Mouse (Mus musculus): ENCODE measurements around the gene Ring1.
"Not testable (repeated sequence)": the region's sequence is repeated elsewhere in the genome, so short reads cannot be mapped to it uniquely, and the experiment has no call there.

Gene Ring1

GRCm38 (mm10) chr17:34028501-34029149 is 4.1 kb upstream of the Ring1 start:
- no peak for DNase-seq (ENCODE audit: low read depth, low spot score)

GRCm38 (mm10) chr17:34027656-34028223 is 3.3 kb upstream of the Ring1 start, which contains the start of gene H2-Ke6:
Gene H2-Ke6 (minus strand): TSS chr17:34028060.
- peak; percentile 70 for DNase-seq (ENCODE audit: low read depth, low spot score)

GRCm38 (mm10) chr17:34026917-34027655 is 2.6 kb upstream of the Ring1 start:
- no peak for DNase-seq (ENCODE audit: low read depth, low spot score)

GRCm38 (mm10) chr17:34026221-34026620 is 1.7 kb upstream of the Ring1 start:
- DNase-seq (ENCODE audit: low read depth, low spot score) = no peak

- DNase-seq (ENCODE audit: low read depth, low spot score) = no peak
Observed at GRCm38 (mm10) chr17:34025756-34026151, 1.3 kb upstream of the Ring1 start.

- no peak for DNase-seq (ENCODE audit: low read depth, low spot score)
Observed at GRCm38 (mm10) chr17:34024861-34025755, 628 bp upstream of the Ring1 start.

- no peak for DNase-seq (ENCODE audit: low read depth, low spot score)
Observed at GRCm38 (mm10) chr17:34023678-34024077, 802 bp downstream of the Ring1 start.

GRCm38 (mm10) chr17:34022987-34023386 is 1.5 kb downstream of the Ring1 start:
- DNase-seq (ENCODE audit: low read depth, low spot score) = no peak

- no peak for DNase-seq (ENCODE audit: low read depth, low spot score)
Observed at GRCm38 (mm10) chr17:34022414-34022783, 2.1 kb downstream of the Ring1 start.

GRCm38 (mm10) chr17:34021539-34022413 is 2.7 kb downstream of the Ring1 start:
- DNase-seq (ENCODE audit: low read depth, low spot score) = no peak

- DNase-seq (ENCODE audit: low read depth, low spot score) = no peak
Observed at GRCm38 (mm10) chr17:34013436-34013835, 11.0 kb downstream of the Ring1 start.

- no peak for DNase-seq (ENCODE audit: low read depth, low spot score)
Observed at GRCm38 (mm10) chr17:34010156-34010555, 14.3 kb downstream of the Ring1 start.

GRCm38 (mm10) chr17:34006570-34006969 is 17.9 kb downstream of the Ring1 start:
- no peak for DNase-seq (ENCODE audit: low read depth, low spot score)

- DNase-seq (ENCODE audit: low read depth, low spot score) = no peak
Observed at GRCm38 (mm10) chr17:34003426-34003825, 21.1 kb downstream of the Ring1 start.

GRCm38 (mm10) chr17:34000796-34001195 is 23.7 kb downstream of the Ring1 start:
- not testable (repeated sequence) for DNase-seq (ENCODE audit: low read depth, low spot score)

- no peak for DNase-seq (ENCODE audit: low read depth, low spot score)
Observed at GRCm38 (mm10) chr17:34000150-34000537, 24.3 kb downstream of the Ring1 start, which contains the start of gene H2-K1. Gene H2-K1 (minus strand): TSS chr17:34000347.

- no peak for DNase-seq (ENCODE audit: low read depth, low spot score)
Observed at GRCm38 (mm10) chr17:33999341-34000149, 24.9 kb downstream of the Ring1 start.

- DNase-seq (ENCODE audit: low read depth, low spot score) = not testable (repeated sequence)
Observed at GRCm38 (mm10) chr17:33998697-33999096, 25.8 kb downstream of the Ring1 start.

GRCm38 (mm10) chr17:33997025-33997424 is 27.5 kb downstream of the Ring1 start:
- DNase-seq (ENCODE audit: low read depth, low spot score) = not testable (repeated sequence)

GRCm38 (mm10) chr17:33995651-33996050 is 28.8 kb downstream of the Ring1 start:
- no peak for DNase-seq (ENCODE audit: low read depth, low spot score)
